Mouse (Mus musculus) lung, postnatal 0 days (tissue): Measurements from ENCODE around the gene Ppp1r13l. TPM values are rescaled to one million over a fixed set of nuclear protein-coding genes. Genes with fewer than 3 reads are reported as not detected.

Experiments used
- ATAC-seq: fragments of 200-750 bp; cut with Nextera tagmentation; 2 replicates; pipeline ENCODE4 v1.8.0; 2017; ENCODE audit warnings: moderate library complexity
- DNase-seq: peaks from one replicate; pipeline ENCODE4 v3.0.0-alpha.2; 2016; ENCODE audit warnings: low spot score
- H3K27ac ChIP-seq: fragments of 300-500 bp; sonication (generic); 2 replicates; pipeline ENCODE4 v1.5.1; 2014; ENCODE audit warnings: antibody characterized with exemption, mild to moderate bottlenecking, low read length, mixed read lengths
- H3K27me3 ChIP-seq: fragments of 300-500 bp; sonication (generic); replicated peaks from 2 replicates; pipeline ENCODE4 v1.6.1; 2014; ENCODE audit warnings: low read length, mixed read lengths; ENCODE audit not compliant: insufficient read depth
- H3K36me3 ChIP-seq: fragments of 300-500 bp; sonication (generic); 2 replicates; pipeline ENCODE4 v1.6.1; 2014; ENCODE audit warnings: low read length, mixed read lengths; ENCODE audit not compliant: insufficient read depth
- H3K4me1 ChIP-seq: fragments of 300-500 bp; sonication (generic); 2 replicates; pipeline ENCODE4 v1.6.1; 2014; ENCODE audit warnings: antibody characterized with exemption, low read depth, low read length, mixed read lengths; ENCODE audit not compliant: insufficient read depth
- H3K4me2 ChIP-seq: fragments of 300-500 bp; sonication (generic); replicated peaks from 2 replicates; pipeline ENCODE4 v1.6.1; 2014; ENCODE audit warnings: low read depth, mild to moderate bottlenecking, low read length, moderate library complexity, mixed read lengths
- H3K4me3 ChIP-seq: fragments of 300-500 bp; sonication (generic); 2 replicates; pipeline ENCODE4 v1.5.1; 2014; ENCODE audit warnings: low read depth, low read length
- H3K9ac ChIP-seq: fragments of 300-500 bp; sonication (generic); replicated peaks from 2 replicates; pipeline ENCODE4 v1.6.1; 2014; ENCODE audit warnings: low read depth, mild to moderate bottlenecking
- H3K9me3 ChIP-seq: fragments of 300-500 bp; sonication (generic); 2 replicates; pipeline ENCODE4 v1.6.1; 2016; ENCODE audit warnings: low read length, mixed read lengths
- CTCF ChIP-seq: IDR thresholded peaks from 2 replicates; pipeline ENCODE4 v1.5.1; 2016; ENCODE audit warnings: antibody characterized with exemption, mild to moderate bottlenecking
- EP300 ChIP-seq: IDR thresholded peaks from 2 replicates; pipeline ENCODE4 v1.6.1; 2016; ENCODE audit warnings: antibody characterized with exemption, mild to moderate bottlenecking, control low read depth
- WGBS: fragments of 180-500 bp; shearing (Covaris S2); extraction: QIAGEN DNeasy Blood & Tissue Kit; methylation state at CpG from one replicate; pipeline ENCODE4 v1.1.7; 2014; 5-methylcytosine and 5-hydroxymethylcytosine counted together
- polyA plus RNA-seq: library from polyadenylated mRNA; unstranded; fragments of >200 nt; fragmentation: Nextera tagmentation; extraction: Ambion mirVana; gene quantifications from 2 replicates; pipeline ENCODE4 v1.2.1, GENCODE M21; 2015

The Ppp1r13l gene
- polyA plus RNA-seq, 1 experiment from 2014 or later: 4.1 TPM

DNA sequence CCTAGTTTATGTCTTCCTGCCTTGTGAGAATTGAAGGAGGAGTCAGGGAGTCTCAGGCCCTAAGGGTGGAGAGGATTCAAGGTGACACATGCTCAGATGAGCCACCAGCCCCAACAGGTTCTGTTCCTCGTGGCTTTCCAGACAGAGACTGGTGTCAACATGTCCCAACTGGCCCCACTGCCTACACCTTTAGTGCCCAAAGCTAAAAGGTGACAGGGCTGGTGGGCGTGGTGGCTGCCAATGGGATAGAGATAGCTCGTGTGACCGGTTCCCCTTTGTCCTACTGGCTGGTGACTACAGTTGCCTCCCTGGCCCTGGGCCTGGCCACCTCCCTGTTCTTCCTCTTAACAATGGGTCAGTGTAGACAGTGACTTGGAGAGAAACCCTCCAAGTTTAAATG lies 5.8 kb downstream of the Ppp1r13l start:
- H3K9ac ChIP-seq: no peak overlapping the region
- peaks cover 4% of the 10 kb centered on the region; the same call in 1 of the 2 replicates for H3K4me1 ChIP-seq
- DNase-seq: no peak
- TF ChIP-seq EP300: no peak
- TF ChIP-seq CTCF: no peak
- no peaks in the 10 kb centered on the region for H3K9me3 ChIP-seq
- H3K4me2 ChIP-seq: no peak overlapping the region
- H3K36me3 ChIP-seq: no peaks in the 10 kb centered on the region
- H3K27me3 ChIP-seq: no peaks in the 10 kb centered on the region
- no peak overlapping the region for H3K27ac ChIP-seq
- ATAC-seq: no peak
- WGBS: 65% methylated on average over 4 of the region's 4 CpGs
- no peak overlapping the region for H3K4me3 ChIP-seq

DNA sequence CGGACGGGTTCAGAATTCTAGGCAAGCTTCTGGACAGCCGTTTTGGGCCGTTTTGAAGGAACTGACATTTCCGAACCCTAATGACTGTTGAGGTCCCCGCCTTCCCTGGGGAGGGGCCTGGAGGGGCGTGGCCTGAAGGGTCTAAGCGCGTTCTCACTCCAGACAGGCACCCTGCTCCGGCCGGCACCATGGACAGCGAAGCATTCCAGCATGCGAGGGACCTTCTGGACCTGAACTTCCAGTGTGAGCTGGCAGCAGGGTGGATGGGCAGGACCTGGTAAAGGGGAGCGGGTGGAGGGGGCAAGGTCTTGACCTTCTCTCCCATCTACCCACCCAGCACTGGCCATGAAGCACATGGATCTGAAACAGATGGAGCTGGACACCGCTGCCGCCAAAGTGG lies 8.8 kb downstream of the Ppp1r13l start:
- 18% methylated on average over 16 of the region's 16 CpGs for WGBS
- no peaks in the 10 kb centered on the region for H3K27me3 ChIP-seq
- peak; percentile 48; the same call in 1 of the 2 replicates for ATAC-seq
- no peak overlapping the region for H3K9ac ChIP-seq
- H3K4me1 ChIP-seq: peaks cover 4% of the 10 kb centered on the region; the same call in 1 of the 2 replicates
- no peak overlapping the region for H3K27ac ChIP-seq
- H3K4me3 ChIP-seq: no peak overlapping the region
- no peak overlapping the region for H3K4me2 ChIP-seq
- DNase-seq: peak; percentile 50
- no peaks in the 10 kb centered on the region for H3K9me3 ChIP-seq
- no peaks in the 10 kb centered on the region for H3K36me3 ChIP-seq
- no peak for TF ChIP-seq EP300
- TF ChIP-seq CTCF: no peak

DNA sequence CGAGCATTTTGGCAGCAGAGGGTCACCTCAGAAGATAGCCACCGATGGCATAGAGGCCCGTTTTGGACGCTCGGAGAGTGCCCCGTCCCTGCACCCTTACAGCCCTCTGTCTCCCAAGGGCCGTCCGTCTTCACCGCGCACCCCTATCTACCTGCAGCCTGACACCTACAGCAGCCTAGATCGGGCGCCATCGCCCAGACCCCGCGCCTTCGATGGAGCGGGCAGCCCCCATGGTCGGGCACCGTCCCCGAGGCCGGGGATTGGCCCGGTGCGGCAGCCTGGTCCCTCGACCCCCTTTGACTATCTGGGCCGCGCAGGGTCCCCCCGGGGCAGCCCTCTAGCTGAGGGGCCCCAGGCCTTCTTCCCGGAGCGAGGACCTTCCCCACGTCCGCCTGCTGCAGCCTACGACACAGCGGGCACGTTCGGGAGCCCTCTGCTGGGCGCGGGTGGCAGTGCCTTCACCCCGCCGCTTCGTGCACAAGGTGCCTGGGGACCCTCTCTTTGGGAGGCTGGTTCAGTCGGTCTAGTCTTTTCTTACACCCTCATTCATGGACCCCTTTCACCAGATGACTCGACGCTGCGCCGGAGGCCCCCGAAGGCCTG lies 10.4 kb downstream of the Ppp1r13l start:
- TF ChIP-seq CTCF (peak; percentile 86), EP300 (no peak)
- Histone ChIP-seq H3K9me3 (no peaks in the 10 kb centered on the region), H3K4me3 (peak overlapping the region; percentile 24), H3K36me3 (no peaks in the 10 kb centered on the region), H3K27ac (no peak overlapping the region), H3K4me1 (peaks cover 4% of the 10 kb centered on the region; the same call in 1 of the 2 replicates), H3K4me2 (peak overlapping the region; percentile 61), H3K9ac (no peak overlapping the region; the same call in 1 of the 2 replicates), H3K27me3 (no peaks in the 10 kb centered on the region)
- ATAC-seq (peak; percentile 64), DNase-seq (peak; percentile 46)
- WGBS: 12% methylated on average over 44 of the region's 46 CpGs

DNA sequence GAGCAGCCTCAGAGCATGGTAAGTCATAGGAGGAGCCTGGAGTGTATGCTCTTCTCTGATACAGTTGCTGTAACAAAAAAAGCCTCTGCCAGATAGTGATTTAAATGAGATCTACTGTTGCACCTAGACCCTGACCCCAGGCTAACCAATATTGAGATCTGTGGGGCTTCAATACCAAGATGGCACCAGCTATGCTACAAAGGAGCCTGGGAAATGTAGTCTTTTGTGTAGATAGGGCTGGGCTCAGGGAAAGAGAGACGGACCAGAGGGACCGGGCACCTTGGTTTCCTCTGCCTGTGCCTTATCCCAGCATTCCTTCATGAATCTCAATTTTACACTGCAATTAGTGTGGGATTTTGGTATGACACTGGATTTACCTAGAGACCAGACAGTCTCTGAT lies 13.8 kb downstream of the Ppp1r13l start:
- 85% methylated on average over 2 of the region's 2 CpGs for WGBS
- Histone ChIP-seq H3K4me3 (no peak overlapping the region), H3K27ac (no peak overlapping the region), H3K9me3 (no peaks in the 10 kb centered on the region), H3K36me3 (no peaks in the 10 kb centered on the region), H3K4me2 (no peak overlapping the region), H3K9ac (no peak overlapping the region), H3K27me3 (no peaks in the 10 kb centered on the region), H3K4me1 (peaks cover 4% of the 10 kb centered on the region; the same call in 1 of the 2 replicates)
- ATAC-seq (no peak), DNase-seq (no peak)
- TF ChIP-seq CTCF (no peak), EP300 (no peak)

DNA sequence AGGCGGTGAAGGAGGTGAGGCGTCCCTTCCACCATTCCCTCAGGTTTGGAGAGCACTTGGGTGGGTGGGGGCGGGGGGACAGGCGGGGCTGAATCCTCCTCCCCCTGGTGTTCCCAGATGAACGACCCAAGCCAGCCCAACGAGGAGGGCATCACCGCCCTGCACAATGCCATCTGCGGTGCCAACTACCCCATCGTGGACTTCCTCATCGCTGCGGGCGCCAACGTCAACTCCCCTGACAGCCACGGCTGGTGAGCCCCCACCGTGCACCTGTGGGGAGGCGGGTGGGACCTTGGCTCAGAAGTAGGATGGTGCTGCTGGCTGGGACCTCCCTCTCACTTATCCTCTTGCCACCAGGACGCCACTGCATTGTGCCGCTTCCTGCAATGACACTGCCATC lies 15.8 kb downstream of the Ppp1r13l start:
- TF ChIP-seq EP300 (no peak), CTCF (no peak)
- no peak overlapping the region for H3K27ac ChIP-seq
- no peaks in the 10 kb centered on the region for H3K9me3 ChIP-seq
- H3K4me1 ChIP-seq: no peaks in the 10 kb centered on the region
- no peaks in the 10 kb centered on the region for H3K36me3 ChIP-seq
- H3K9ac ChIP-seq: no peak overlapping the region
- 70% methylated on average over 17 of the region's 18 CpGs for WGBS
- ATAC-seq (no peak), DNase-seq (no peak)
- H3K27me3 ChIP-seq: no peaks in the 10 kb centered on the region
- H3K4me3 ChIP-seq: no peak overlapping the region
- H3K4me2 ChIP-seq: no peak overlapping the region

DNA sequence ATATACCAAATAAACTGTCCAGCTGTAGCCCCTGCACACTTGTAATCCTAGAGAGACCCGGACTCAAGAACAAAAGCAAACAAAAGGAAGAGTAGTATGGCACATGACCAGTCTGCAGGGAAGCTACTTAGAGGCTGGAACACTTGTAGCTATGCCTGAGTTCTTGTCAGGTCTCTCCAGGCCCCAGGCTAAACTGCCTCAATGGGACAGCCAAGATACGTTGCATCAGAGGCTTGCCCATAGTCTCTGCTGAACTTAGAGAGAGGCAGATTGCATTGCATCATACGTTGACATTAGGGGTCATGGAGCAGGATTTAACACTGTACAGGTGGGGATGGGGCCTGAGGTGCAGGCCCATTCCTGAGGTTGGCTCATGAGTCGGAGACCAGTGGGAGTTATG lies 16.5 kb downstream of the Ppp1r13l start:
- DNase-seq (peak; percentile 52), ATAC-seq (peak; percentile 71)
- WGBS: 67% methylated on average over 4 of the region's 4 CpGs
- Histone ChIP-seq H3K4me3 (no peak overlapping the region), H3K4me2 (no peak overlapping the region), H3K9ac (no peak overlapping the region), H3K9me3 (no peaks in the 10 kb centered on the region), H3K27me3 (no peaks in the 10 kb centered on the region), H3K36me3 (no peaks in the 10 kb centered on the region), H3K27ac (no peak overlapping the region), H3K4me1 (no peaks in the 10 kb centered on the region)
- TF ChIP-seq CTCF: no peak
- no peak for TF ChIP-seq EP300

DNA sequence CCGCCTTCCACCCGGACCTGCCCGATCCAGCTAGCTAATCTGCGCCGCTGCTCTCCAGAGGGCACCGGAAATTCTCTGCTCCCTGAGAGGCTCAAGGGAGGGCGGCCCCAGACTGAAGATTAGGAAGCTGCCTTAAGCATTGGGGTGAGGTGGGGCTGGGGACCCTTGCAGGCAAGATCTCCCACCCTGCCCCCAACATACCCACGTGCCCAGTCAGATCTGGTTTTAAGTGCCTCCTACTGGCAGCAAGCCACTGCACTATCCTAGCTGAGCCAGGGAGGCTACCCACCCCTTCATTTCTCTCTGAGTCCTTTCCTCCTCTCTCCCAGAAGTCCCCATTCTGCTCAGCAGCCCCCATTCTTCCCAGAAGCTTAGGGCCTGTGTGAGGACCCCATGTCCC lies 18.5 kb downstream of the Ppp1r13l start:
- H3K4me2 ChIP-seq: no peak overlapping the region

More for the DNA sequence above, 18.5 kb downstream of the Ppp1r13l start:
- WGBS: 59% methylated on average over 8 of the region's 8 CpGs
- Histone ChIP-seq H3K4me3 (no peak overlapping the region), H3K27me3 (no peaks in the 10 kb centered on the region), H3K27ac (no peak overlapping the region), H3K9me3 (no peaks in the 10 kb centered on the region), H3K4me1 (0 out of 2 replicates have a peak, but pooled peaks cover 3% of the 10 kb centered on the region), H3K36me3 (no peaks in the 10 kb centered on the region), H3K9ac (no peak overlapping the region)
- DNase-seq: no peak
- TF ChIP-seq CTCF: no peak
- TF ChIP-seq EP300: no peak
- ATAC-seq: no peak
